Mouse (Mus musculus) adrenal gland, adult (tissue): ENCODE results near the gene Ndst2.

Source experiments
- DNase-seq, 2 experiments: peaks; one replicate each; pipeline ENCODE4 v3.0.0; 2022 to 2023; ENCODE audit warnings: low spot score in 1 of 2; ENCODE audit not compliant: inconsistent age in 2 of 2

The Ndst2 gene

GRCm38 (mm10) chr14:20702096-20702740, 32.1 kb downstream of the Ndst2 start:
- DNase-seq: no peak

- DNase-seq: no peak
Measured at GRCm38 (mm10) chr14:20701554-20701953, 32.8 kb downstream of the Ndst2 start.

- no peak for DNase-seq
Measured at GRCm38 (mm10) chr14:20700362-20700761, 34.0 kb downstream of the Ndst2 start.

GRCm38 (mm10) chr14:20698515-20698914, 35.8 kb downstream of the Ndst2 start:
- no peak for DNase-seq

- peak; percentile 33 to 74 for DNase-seq
Measured at GRCm38 (mm10) chr14:20696986-20697385, 37.4 kb downstream of the Ndst2 start.

GRCm38 (mm10) chr14:20695761-20696520, 38.4 kb downstream of the Ndst2 start:
- peak; percentile 45 to 73 for DNase-seq

- peak; percentile 93 to 96 for DNase-seq
Measured at GRCm38 (mm10) chr14:20694884-20695760, 39.2 kb downstream of the Ndst2 start, which contains the start of gene Fut11. Gene Fut11, plus strand, starts transcription at chr14:20694968.

- peak in 1 of 2 experiments; percentile 57 for DNase-seq
Measured at GRCm38 (mm10) chr14:20694185-20694883, 40.0 kb downstream of the Ndst2 start.

GRCm38 (mm10) chr14:20693589-20694101, 40.7 kb downstream of the Ndst2 start:
- peak in 1 of 2 experiments; percentile 48 for DNase-seq

- no peak for DNase-seq
Measured at GRCm38 (mm10) chr14:20691772-20692171, 42.6 kb downstream of the Ndst2 start.

- DNase-seq: no peak
Measured at GRCm38 (mm10) chr14:20689009-20689408, 45.4 kb downstream of the Ndst2 start.

- no peak for DNase-seq
Measured at GRCm38 (mm10) chr14:20686576-20686975, 47.8 kb downstream of the Ndst2 start.

GRCm38 (mm10) chr14:20682498-20682897, 51.9 kb downstream of the Ndst2 start:
- no peak for DNase-seq

- no peak for DNase-seq
Measured at GRCm38 (mm10) chr14:20681742-20682141, 52.6 kb downstream of the Ndst2 start.

GRCm38 (mm10) chr14:20677906-20678305, 56.5 kb downstream of the Ndst2 start:
- no peak for DNase-seq

GRCm38 (mm10) chr14:20674064-20674833, 60.1 kb downstream of the Ndst2 start, which contains the start of gene Sec24c:
Gene Sec24c, plus strand, starts transcription at chr14:20674308.
- DNase-seq: peak; percentile 98

GRCm38 (mm10) chr14:20673735-20674063, 60.7 kb downstream of the Ndst2 start:
- peak in 1 of 2 experiments; percentile 63 for DNase-seq
